Mouse (Mus musculus) embryonic fibroblast, embryonic 13.5 days (primary cell): Measurements from ENCODE around the gene Arid3b.

Experiments used
- CTCF ChIP-seq: IDR thresholded peaks from 2 replicates; pipeline ENCODE4 v1.5.1; 2011; ENCODE audit warnings: mild to moderate bottlenecking, control low read depth, low read length, moderate library complexity, borderline replicate concordance; ENCODE audit not compliant: insufficient read depth
- POLR2A ChIP-seq: IDR thresholded peaks from 2 replicates; pipeline ENCODE4 v1.6.1; 2011; ENCODE audit warnings: low read depth, mild to moderate bottlenecking, control low read depth, low read length, moderate library complexity

DNA sequence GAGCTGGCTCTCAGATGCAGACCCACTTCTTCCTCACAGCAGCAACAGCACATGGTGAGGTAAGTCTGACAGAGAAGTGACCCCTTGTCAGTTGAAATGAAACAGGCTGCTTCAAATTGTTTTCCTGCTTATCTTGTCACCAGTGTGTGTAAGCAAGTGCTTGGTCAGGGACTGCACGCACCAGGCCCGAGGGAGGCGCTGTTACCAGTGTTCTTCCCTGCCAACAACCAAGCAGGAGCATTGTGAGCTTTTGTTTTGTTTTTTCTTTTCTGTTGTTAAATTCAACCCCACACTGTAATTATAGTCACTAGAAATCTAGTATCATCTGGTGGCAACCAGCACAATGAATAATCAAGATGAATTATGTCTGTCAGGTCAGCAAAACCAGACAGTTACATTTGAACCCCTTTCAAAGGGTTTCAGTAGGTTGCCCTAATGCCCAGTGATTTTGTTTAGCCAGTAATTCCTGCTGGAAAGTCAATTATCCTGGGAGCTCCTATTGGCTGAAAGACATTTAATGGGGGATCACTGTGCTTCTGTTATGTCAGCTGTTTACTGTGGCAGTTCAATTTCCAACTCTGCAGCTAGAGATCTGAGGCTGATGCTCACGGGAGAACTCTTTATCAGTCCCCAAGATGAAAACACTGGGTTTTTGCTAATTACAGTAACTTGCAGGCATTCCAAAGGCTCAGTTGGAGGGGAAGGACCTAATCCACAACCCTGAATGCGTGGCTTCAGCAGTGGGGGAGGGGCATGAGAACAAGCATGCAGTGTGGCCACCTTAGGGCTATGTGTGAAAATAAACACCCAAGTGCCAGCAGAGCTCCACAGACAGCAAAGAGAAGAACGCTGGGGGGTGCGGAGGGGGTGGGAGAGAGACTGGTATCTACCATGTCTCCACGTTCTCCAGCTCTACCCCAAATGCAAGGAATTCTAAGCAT lies 24.5 kb downstream of the Arid3b start:
- TF ChIP-seq CTCF (no peak), POLR2A (no peak)
